Mouse (Mus musculus) left cerebral cortex, adult 2 months (tissue): ENCODE results near the gene 1700024P04Rik. TPM values are rescaled to one million over a fixed set of nuclear protein-coding genes. Genes with fewer than 3 reads are reported as not detected.
A peak's percentile ranks its signal among the peaks of the same experiment; 100 is the strongest.

ENCODE experiments used
- DNase-seq, 2 experiments: peaks; one replicate each; pipeline ENCODE4 v3.0.0; 2021 to 2022; ENCODE audit warnings: low spot score in 2 of 2, mixed read lengths in 1 of 2; ENCODE audit errors: extremely low spot score in 1 of 2
- H3K27ac ChIP-seq: fragments of 200-600 bp; 2 replicates; pipeline ENCODE4 v1.8.1; 2022
- H3K4me3 ChIP-seq: fragments of 200-600 bp; 2 replicates; pipeline ENCODE4 v1.8.1; 2022
- CTCF ChIP-seq: fragments of 200-600 bp; IDR thresholded peaks from 2 replicates; pipeline ENCODE4 v1.8.1; 2022; ENCODE audit warnings: antibody characterized with exemption, mild to moderate bottlenecking, moderate library complexity
- intact Hi-C: fragments of 180-260 bp; cut with DNase I; formaldehyde crosslinking; loops from one replicate; pipeline ENCODE4 v1.15.1; 2025
- total RNA-seq, 2 experiments: library from RNA; stranded (reverse); gene quantifications; 2 replicates each; pipeline ENCODE4 v1.2.3; 2021

Gene 1700024P04Rik
- total RNA-seq, 2 experiments from 2014 or later = not detected

- Histone ChIP-seq H3K27ac (no peak overlapping the region), H3K4me3 (no peak overlapping the region)
- no peak for DNase-seq
- no peak for TF ChIP-seq CTCF
- intact Hi-C loops = no loop called here
These were observed 28.7 kb downstream of the 1700024P04Rik start for GRCm38 (mm10) chr13:98955676-98956075.

GRCm38 (mm10) chr13:98955226-98955625 lies 29.1 kb downstream of the 1700024P04Rik start:
- no peak for TF ChIP-seq CTCF
- no peak overlapping the region for H3K27ac ChIP-seq
- intact Hi-C loops = no loop called here
- DNase-seq = no peak
- H3K4me3 ChIP-seq = no peak overlapping the region

GRCm38 (mm10) chr13:98953830-98954229 lies 30.5 kb downstream of the 1700024P04Rik start:
- no peak for TF ChIP-seq CTCF
- DNase-seq = no peak
- no peak overlapping the region for H3K27ac ChIP-seq
- intact Hi-C loops = no loop called here
- H3K4me3 ChIP-seq = no peak overlapping the region

GRCm38 (mm10) chr13:98951951-98952350 lies 32.4 kb downstream of the 1700024P04Rik start:
- no peak for DNase-seq
- Histone ChIP-seq H3K27ac (no peak overlapping the region), H3K4me3 (no peak overlapping the region)
- no peak for TF ChIP-seq CTCF
- intact Hi-C loops = no loop called here

- H3K4me3 ChIP-seq = no peak overlapping the region
- no peak for DNase-seq
- intact Hi-C loops = no loop called here
- TF ChIP-seq CTCF = no peak
- no peak overlapping the region for H3K27ac ChIP-seq
These were observed 36.2 kb downstream of the 1700024P04Rik start for GRCm38 (mm10) chr13:98948146-98948545.

- intact Hi-C loops = no loop called here
- no peak for DNase-seq
- no peak overlapping the region for H3K27ac ChIP-seq
- no peak for TF ChIP-seq CTCF
- H3K4me3 ChIP-seq = no peak overlapping the region
These were observed 37.9 kb downstream of the 1700024P04Rik start for GRCm38 (mm10) chr13:98946434-98946833.

- intact Hi-C loops = no loop called here
- DNase-seq = no peak
- no peak for TF ChIP-seq CTCF
- Histone ChIP-seq H3K4me3 (no peak overlapping the region), H3K27ac (no peak overlapping the region)
These were observed 38.5 kb downstream of the 1700024P04Rik start for GRCm38 (mm10) chr13:98945908-98946307.

GRCm38 (mm10) chr13:98945381-98945780 lies 39.0 kb downstream of the 1700024P04Rik start:
- no peak overlapping the region for H3K27ac ChIP-seq
- DNase-seq = no peak

GRCm38 (mm10) chr13:98944620-98945081 lies 39.7 kb downstream of the 1700024P04Rik start:
- DNase-seq = no peak
- intact Hi-C loops = no loop called here
- peak overlapping the region; percentile 24 for H3K4me3 ChIP-seq
- no peak overlapping the region; the same call in 1 of the 2 replicates for H3K27ac ChIP-seq
- no peak for TF ChIP-seq CTCF

More at GRCm38 (mm10) chr13:98945381-98945780, 39.0 kb downstream of the 1700024P04Rik start:
- H3K4me3 ChIP-seq = no peak overlapping the region
- TF ChIP-seq CTCF = no peak
- intact Hi-C loops = no loop called here

GRCm38 (mm10) chr13:98942360-98942759 lies 42.0 kb downstream of the 1700024P04Rik start:
- intact Hi-C loops = no loop called here
- Histone ChIP-seq H3K4me3 (no peak overlapping the region), H3K27ac (no peak overlapping the region)
- TF ChIP-seq CTCF = no peak
- no peak for DNase-seq

GRCm38 (mm10) chr13:98941829-98942343 lies 42.5 kb downstream of the 1700024P04Rik start:
- no peak overlapping the region for H3K4me3 ChIP-seq
- no peak for TF ChIP-seq CTCF
- DNase-seq = no peak
- no peak overlapping the region for H3K27ac ChIP-seq
- intact Hi-C loops = no loop called here

GRCm38 (mm10) chr13:98937108-98937507 lies 47.3 kb downstream of the 1700024P04Rik start:
- no peak for DNase-seq
- no peak for TF ChIP-seq CTCF
- no peak overlapping the region for H3K4me3 ChIP-seq
- intact Hi-C loops = no loop called here
- no peak overlapping the region for H3K27ac ChIP-seq

Other genes starting within 250 kb of the 1700024P04Rik start
- gene Fcho2, start 169.1 kb downstream of the 1700024P04Rik start, total RNA-seq = 10 to 100 TPM; 36.6 to 40.8 TPM
- gene Tnpo1, start 58.2 kb downstream of the 1700024P04Rik start, total RNA-seq = 10 to 100 TPM; 66.9 to 67.5 TPM
- gene Zfp366, start 200.3 kb upstream of the 1700024P04Rik start, total RNA-seq = 1 to 10 TPM; 3.1 to 4.1 TPM